Mouse (Mus musculus): ENCODE measurements around the gene Elp4. TPM values are rescaled to one million over a fixed set of nuclear protein-coding genes. Genes with fewer than 3 reads are reported as not detected.

Gene Elp4
- polyA plus RNA-seq, 1 experiment from 2014 or later: 32.4 TPM

DNA sequence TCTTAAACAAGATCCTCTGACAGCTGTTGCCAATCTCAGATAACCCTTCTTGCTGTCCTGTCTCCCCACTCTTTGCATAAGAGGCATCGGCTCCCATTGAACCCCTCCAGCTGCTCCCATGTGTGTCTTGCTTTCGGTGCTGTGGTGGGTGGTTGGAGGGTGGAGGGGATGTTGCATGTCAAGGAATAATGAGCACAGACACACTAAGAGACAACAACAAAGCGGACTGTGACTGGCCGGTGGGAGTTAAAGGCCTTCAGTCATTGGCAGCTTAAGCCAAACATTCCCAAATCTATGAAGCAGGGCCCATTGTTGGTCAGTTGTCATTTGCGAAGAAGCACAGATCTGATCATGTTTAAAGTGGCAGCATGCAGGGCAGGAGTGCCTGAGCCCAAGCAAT is 206.6 kb downstream of the Elp4 start:
- Histone ChIP-seq H3K4me2 (ENCODE audit: low read length) (no peak overlapping the region), H3K27me3 (replicated peaks; ENCODE audit: control insufficient read depth, insufficient read depth, low read length) (peaks cover 11% of the 10 kb centered on the region), H3K4me1 (replicated peaks; ENCODE audit: control insufficient read depth, insufficient read depth, low read length) (no peaks in the 10 kb centered on the region), H3K9me3 (ENCODE audit: control insufficient read depth, low read length) (no peaks in the 10 kb centered on the region), H3K27ac (ENCODE audit: low read depth) (no peak overlapping the region), H3K9ac (ENCODE audit: low read length) (no peak overlapping the region), H3K4me3 (ENCODE audit: low read depth, low read length) (no peak overlapping the region), H3K36me3 (ENCODE audit: control insufficient read depth, insufficient read depth, low read length) (peaks cover 7% of the 10 kb centered on the region; the same call in 1 of the 2 replicates)
- DNase-seq (ENCODE audit: low spot score) (no peak), ATAC-seq (replicated peaks; ENCODE audit: low FRiP score, low TSS enrichment, low read depth) (no peak)
- 74% methylated on average over 5 of the region's 5 CpGs for WGBS

DNA sequence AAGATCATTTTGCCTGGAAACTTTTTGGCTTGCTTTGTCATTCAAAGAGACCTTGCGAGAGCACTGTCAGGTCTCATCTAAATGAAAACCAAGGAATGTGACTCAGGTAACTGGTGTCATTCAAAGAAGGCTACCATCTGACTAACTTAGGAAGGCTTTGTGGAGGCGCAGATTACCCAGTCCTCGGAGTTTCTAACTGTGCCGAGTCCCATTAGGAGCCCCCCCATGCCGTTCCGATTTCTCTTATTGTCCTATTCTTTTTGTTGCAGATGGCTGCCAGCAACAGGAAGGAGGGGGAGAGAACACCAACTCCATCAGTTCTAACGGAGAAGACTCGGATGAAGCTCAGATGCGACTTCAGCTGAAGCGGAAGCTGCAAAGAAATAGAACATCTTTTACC is 213.1 kb downstream of the Elp4 start:
- Histone ChIP-seq H3K4me2 (ENCODE audit: low read length) (no peak overlapping the region), H3K27me3 (replicated peaks; ENCODE audit: control insufficient read depth, insufficient read depth, low read length) (peaks cover 76% of the 10 kb centered on the region), H3K4me1 (replicated peaks; ENCODE audit: control insufficient read depth, insufficient read depth, low read length) (no peaks in the 10 kb centered on the region), H3K4me3 (ENCODE audit: low read depth, low read length) (no peak overlapping the region), H3K9ac (ENCODE audit: low read length) (no peak overlapping the region), H3K9me3 (ENCODE audit: control insufficient read depth, low read length) (no peaks in the 10 kb centered on the region), H3K36me3 (ENCODE audit: control insufficient read depth, insufficient read depth, low read length) (no peaks in the 10 kb centered on the region), H3K27ac (ENCODE audit: low read depth) (no peak overlapping the region)
- 7% methylated on average over 10 of the region's 10 CpGs for WGBS
- ATAC-seq (replicated peaks; ENCODE audit: low FRiP score, low TSS enrichment, low read depth): no peak
- DNase-seq (ENCODE audit: low spot score): no peak

DNA sequence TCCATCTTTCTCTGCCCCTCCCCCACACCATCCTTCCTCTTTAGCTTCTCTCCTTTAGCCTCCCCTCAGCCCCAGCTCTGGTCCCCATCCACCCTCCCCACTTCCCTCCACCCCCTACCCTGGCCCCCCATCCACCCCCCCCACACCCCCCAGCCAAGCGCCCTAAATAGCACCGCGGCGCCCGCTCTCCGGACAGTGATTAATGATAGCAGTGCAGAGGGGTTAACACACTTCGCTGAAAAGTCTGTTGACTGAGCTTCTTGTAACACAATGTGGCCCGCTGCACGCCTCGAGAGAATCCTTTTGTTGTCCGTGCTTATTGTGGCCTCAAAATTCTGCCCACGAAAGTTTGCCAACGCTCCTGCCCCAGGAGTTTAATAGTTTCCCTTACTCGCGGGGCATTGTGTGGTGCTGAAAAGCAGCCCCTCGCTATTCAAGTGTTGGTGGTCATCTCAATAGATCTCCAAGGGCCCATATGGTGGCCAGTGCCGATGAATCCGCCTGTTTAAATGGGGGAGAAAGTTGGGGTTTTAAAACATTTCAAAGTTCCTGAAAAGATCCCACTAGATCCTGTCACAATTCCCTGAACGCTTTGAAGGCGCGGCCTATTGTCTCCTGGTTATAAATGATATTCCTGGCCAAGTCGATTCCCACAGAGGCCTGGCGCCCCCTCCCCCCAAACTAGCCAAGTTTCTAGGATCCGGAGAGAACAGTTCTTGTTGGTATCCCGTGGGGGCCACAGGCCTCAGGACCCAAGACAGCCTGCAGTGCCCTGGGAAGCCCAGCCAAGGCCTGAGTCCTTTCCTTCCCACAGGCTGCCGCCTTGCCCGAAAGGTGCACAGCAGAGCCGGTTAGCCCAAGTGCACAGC is 214.4 kb downstream of the Elp4 start:
- H3K36me3 ChIP-seq (ENCODE audit: control insufficient read depth, insufficient read depth, low read length): no peaks in the 10 kb centered on the region
- peaks cover 89% of the 10 kb centered on the region for H3K27me3 ChIP-seq (replicated peaks; ENCODE audit: control insufficient read depth, insufficient read depth, low read length)
- ATAC-seq (replicated peaks; ENCODE audit: low FRiP score, low TSS enrichment, low read depth) (no peak), DNase-seq (ENCODE audit: low spot score) (peak; percentile 54)
- H3K27ac ChIP-seq (ENCODE audit: low read depth): no peak overlapping the region
- no peaks in the 10 kb centered on the region for H3K9me3 ChIP-seq (ENCODE audit: control insufficient read depth, low read length)
- no peak overlapping the region for H3K4me3 ChIP-seq (ENCODE audit: low read depth, low read length)
- H3K9ac ChIP-seq (ENCODE audit: low read length): no peak overlapping the region
- no peaks in the 10 kb centered on the region for H3K4me1 ChIP-seq (replicated peaks; ENCODE audit: control insufficient read depth, insufficient read depth, low read length)
- WGBS: 2% methylated on average over 28 of the region's 28 CpGs
- H3K4me2 ChIP-seq (ENCODE audit: low read length): no peak overlapping the region

DNA sequence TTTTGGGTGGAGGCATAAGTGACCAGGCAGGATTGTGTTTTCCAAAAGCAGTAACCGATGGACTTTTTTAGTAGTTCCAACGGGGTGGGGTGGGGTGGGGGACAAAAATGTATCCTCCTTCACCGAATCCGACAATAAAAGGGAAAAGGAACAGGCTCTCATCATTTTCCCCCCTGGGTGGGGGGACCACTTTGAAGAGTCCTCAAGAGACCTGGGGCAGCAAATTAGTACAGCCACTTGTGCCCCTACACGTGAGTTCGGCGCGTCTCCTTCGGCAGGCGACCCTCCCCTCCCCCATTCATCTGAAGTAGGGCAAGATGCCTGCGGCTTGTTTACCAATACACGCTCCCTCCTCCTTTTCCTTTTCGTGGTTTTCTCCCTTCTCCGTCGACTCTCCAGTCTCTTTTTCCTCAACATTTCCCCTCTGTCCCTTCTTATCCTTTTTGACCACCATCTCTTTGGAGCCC is 215.0 kb downstream of the Elp4 start:
- Histone ChIP-seq H3K9ac (ENCODE audit: low read length) (no peak overlapping the region), H3K4me1 (replicated peaks; ENCODE audit: control insufficient read depth, insufficient read depth, low read length) (no peaks in the 10 kb centered on the region), H3K36me3 (ENCODE audit: control insufficient read depth, insufficient read depth, low read length) (no peaks in the 10 kb centered on the region), H3K4me3 (ENCODE audit: low read depth, low read length) (no peak overlapping the region), H3K27ac (ENCODE audit: low read depth) (no peak overlapping the region), H3K27me3 (replicated peaks; ENCODE audit: control insufficient read depth, insufficient read depth, low read length) (peaks cover 95% of the 10 kb centered on the region), H3K9me3 (ENCODE audit: control insufficient read depth, low read length) (no peaks in the 10 kb centered on the region), H3K4me2 (ENCODE audit: low read length) (no peak overlapping the region)
- ATAC-seq (replicated peaks; ENCODE audit: low FRiP score, low TSS enrichment, low read depth) (no peak), DNase-seq (ENCODE audit: low spot score) (peak; percentile 55)
- WGBS: 0% methylated on average over 15 of the region's 15 CpGs

DNA sequence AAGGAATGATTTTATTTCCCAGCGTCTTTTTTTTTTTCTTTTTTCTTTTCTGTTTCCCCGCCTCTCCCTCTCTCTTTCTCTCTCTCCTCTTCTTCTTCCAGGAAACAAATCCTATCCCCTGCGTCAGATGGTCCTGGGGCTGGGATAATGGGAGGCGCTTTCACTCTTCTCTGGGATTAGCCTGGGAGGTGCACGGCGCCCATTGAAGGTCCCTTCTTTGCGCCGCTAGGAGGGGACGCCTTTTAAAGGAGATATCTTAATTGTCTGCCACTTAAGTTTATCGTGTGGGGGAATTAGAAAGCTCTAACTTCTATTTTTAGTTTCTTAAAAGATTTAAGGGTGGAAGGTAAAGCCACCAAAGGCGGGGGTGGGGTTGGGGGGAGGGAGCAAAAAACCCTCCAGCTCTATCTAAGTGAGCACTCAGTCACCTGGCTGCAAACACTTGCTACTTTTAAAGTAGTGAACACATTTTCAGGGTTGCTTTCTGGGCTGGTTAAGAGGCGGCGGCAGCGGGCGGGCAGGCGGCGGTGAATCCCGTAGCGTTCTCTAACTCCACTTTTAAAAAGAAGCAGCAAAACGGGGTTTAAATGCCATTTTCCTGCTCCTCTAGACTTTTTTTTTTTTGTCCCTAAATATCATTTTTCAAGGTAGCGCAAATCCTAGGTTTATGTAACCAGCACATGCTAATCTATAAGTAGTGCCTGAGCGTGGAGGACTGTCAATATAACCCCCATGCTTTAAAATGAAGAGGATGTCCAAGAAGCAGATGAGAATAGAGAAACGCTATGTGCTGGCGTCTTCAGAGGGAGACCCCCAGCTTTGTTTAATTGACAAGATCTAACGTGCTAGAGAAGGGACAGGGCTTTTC is 215.7 kb downstream of the Elp4 start:
- Histone ChIP-seq H3K9ac (ENCODE audit: low read length) (no peak overlapping the region), H3K27me3 (replicated peaks; ENCODE audit: control insufficient read depth, insufficient read depth, low read length) (peaks cover 100% of the 10 kb centered on the region), H3K4me3 (ENCODE audit: low read depth, low read length) (no peak overlapping the region), H3K4me1 (replicated peaks; ENCODE audit: control insufficient read depth, insufficient read depth, low read length) (no peaks in the 10 kb centered on the region), H3K9me3 (ENCODE audit: control insufficient read depth, low read length) (no peaks in the 10 kb centered on the region), H3K36me3 (ENCODE audit: control insufficient read depth, insufficient read depth, low read length) (no peaks in the 10 kb centered on the region), H3K27ac (ENCODE audit: low read depth) (no peak overlapping the region), H3K4me2 (ENCODE audit: low read length) (peak overlapping the region; percentile 25; the same call in 1 of the 2 replicates)
- WGBS: 2% methylated on average over 25 of the region's 25 CpGs
- DNase-seq (ENCODE audit: low spot score) (peak; percentile 54), ATAC-seq (replicated peaks; ENCODE audit: low FRiP score, low TSS enrichment, low read depth) (no peak)

DNA sequence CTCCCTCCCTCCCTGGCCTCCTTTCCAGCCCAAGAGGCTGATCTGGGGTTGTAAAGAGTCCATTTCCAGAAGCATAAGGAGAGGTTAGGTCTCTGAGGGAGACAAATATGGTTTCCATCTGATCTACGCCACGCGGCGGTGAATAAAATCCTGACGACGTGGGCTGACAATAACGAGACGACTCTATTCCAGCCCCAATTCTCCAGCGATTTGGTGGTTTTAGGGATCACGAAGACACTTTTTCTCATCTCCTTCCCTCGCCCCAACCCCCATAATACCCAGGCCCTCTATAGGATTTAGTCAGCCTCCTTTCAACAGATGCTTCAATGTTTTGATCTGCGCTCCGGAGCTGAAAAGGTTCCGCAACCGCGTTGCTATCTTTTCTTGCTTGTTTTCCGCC is 216.4 kb downstream of the Elp4 start:
- ATAC-seq (replicated peaks; ENCODE audit: low FRiP score, low TSS enrichment, low read depth) (no peak), DNase-seq (ENCODE audit: low spot score) (no peak)
- H3K4me2 ChIP-seq (ENCODE audit: low read length): peak overlapping the region; percentile 25; the same call in 1 of the 2 replicates
- H3K36me3 ChIP-seq (ENCODE audit: control insufficient read depth, insufficient read depth, low read length): no peaks in the 10 kb centered on the region
- 1% methylated on average over 17 of the region's 17 CpGs for WGBS
- peaks cover 100% of the 10 kb centered on the region for H3K27me3 ChIP-seq (replicated peaks; ENCODE audit: control insufficient read depth, insufficient read depth, low read length)
- H3K9me3 ChIP-seq (ENCODE audit: control insufficient read depth, low read length): no peaks in the 10 kb centered on the region
- no peak overlapping the region for H3K4me3 ChIP-seq (ENCODE audit: low read depth, low read length)
- no peaks in the 10 kb centered on the region for H3K4me1 ChIP-seq (replicated peaks; ENCODE audit: control insufficient read depth, insufficient read depth, low read length)
- no peak overlapping the region for H3K27ac ChIP-seq (ENCODE audit: low read depth)
- H3K9ac ChIP-seq (ENCODE audit: low read length): no peak overlapping the region

DNA sequence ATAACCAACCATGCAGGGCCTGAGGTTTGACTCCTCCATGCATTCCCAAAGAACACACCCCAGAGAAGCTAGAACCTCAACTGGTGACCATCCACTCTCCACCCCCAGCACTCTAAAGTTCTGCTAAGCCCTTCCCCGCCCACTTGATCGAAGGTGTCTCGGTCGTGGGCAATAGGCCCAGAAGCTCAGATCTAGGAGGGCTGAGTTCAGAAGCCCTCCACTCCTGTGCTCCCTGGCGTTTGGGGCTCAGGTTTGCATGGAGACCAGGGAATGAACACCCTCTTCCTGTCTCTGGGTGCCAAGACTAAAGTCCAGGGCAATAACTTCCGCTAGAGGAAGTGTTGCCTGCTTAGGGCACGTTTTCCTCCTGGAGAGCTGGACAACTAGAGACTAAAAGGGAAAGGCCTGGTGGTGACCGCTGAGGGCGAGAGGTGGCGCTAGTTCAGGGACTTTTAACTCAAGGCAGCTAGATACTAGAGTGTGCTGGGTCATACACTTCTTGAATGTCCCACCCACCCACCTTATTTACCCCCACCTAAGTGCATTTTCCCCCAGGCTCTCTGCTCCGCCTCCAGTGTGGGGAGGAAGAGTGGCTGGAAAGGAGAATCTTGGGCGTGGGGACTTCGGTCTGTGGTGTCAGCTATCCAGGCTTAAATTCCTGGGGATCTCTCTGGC is 216.9 kb downstream of the Elp4 start:
- Histone ChIP-seq H3K4me1 (replicated peaks; ENCODE audit: control insufficient read depth, insufficient read depth, low read length) (no peaks in the 10 kb centered on the region), H3K9ac (ENCODE audit: low read length) (no peak overlapping the region), H3K27me3 (replicated peaks; ENCODE audit: control insufficient read depth, insufficient read depth, low read length) (peaks cover 100% of the 10 kb centered on the region), H3K4me3 (ENCODE audit: low read depth, low read length) (no peak overlapping the region), H3K36me3 (ENCODE audit: control insufficient read depth, insufficient read depth, low read length) (no peaks in the 10 kb centered on the region), H3K4me2 (ENCODE audit: low read length) (no peak overlapping the region), H3K27ac (ENCODE audit: low read depth) (no peak overlapping the region), H3K9me3 (ENCODE audit: control insufficient read depth, low read length) (no peaks in the 10 kb centered on the region)
- DNase-seq (ENCODE audit: low spot score): peak; percentile 63
- WGBS: 2% methylated on average over 13 of the region's 13 CpGs
- peak; percentile 36; the same call in 1 of the 2 replicates for ATAC-seq (replicated peaks; ENCODE audit: low FRiP score, low TSS enrichment, low read depth)
